Mouse (Mus musculus): ENCODE measurements around the gene Ephb1. TPM values are rescaled to one million over a fixed set of nuclear protein-coding genes. Genes with fewer than 3 reads are reported as not detected.

Gene Ephb1
- polyA plus RNA-seq, 1 experiment from 2014 or later: 9.1 TPM

DNA sequence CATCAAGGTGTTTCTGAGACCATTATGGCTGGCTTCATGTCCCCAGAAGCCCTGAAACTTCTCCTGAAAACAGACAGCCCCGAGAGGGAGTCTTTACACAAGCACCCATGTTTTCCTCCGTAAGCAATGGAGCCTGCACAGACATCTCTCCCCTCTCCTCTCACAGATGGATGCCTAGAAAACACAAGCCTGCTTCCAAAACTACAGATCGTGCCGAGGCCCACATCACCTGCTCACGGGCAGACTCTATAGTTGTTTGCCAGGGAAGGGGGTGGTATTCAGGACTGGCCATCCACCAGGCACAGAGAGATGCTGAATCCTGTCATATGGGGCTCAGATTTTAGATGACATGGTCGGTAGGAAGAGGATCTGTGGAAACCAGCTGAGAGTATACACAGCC is 98.7 kb downstream of the Ephb1 start:
- Histone ChIP-seq H3K9me3 (no peaks in the 10 kb centered on the region), H3K27ac (no peak overlapping the region), H3K4me1 (peaks cover 23% of the 10 kb centered on the region), H3K27me3 (ENCODE audit: poor library complexity, severe bottlenecking) (peaks cover 100% of the 10 kb centered on the region), H3K4me3 (no peak overlapping the region), H3K36me3 (replicated peaks) (no peaks in the 10 kb centered on the region)
- no peak for DNase-seq (ENCODE audit: extremely low spot score, low spot score)
- WGBS: 90% methylated on average over 6 of the region's 6 CpGs

GRCm38 (mm10) chr9:102249124-102249816 is 105.2 kb downstream of the Ephb1 start:
- DNase-seq (ENCODE audit: extremely low spot score, low spot score): peak; percentile 46
- Histone ChIP-seq H3K27ac (peak overlapping the region; percentile 40), H3K27me3 (ENCODE audit: poor library complexity, severe bottlenecking) (peaks cover 93% of the 10 kb centered on the region), H3K4me1 (peaks cover 58% of the 10 kb centered on the region), H3K36me3 (replicated peaks) (no peaks in the 10 kb centered on the region), H3K9me3 (no peaks in the 10 kb centered on the region), H3K4me3 (peak overlapping the region; percentile 18; the same call in 1 of the 2 replicates)
- 10% methylated on average over 9 of the region's 9 CpGs for WGBS

DNA sequence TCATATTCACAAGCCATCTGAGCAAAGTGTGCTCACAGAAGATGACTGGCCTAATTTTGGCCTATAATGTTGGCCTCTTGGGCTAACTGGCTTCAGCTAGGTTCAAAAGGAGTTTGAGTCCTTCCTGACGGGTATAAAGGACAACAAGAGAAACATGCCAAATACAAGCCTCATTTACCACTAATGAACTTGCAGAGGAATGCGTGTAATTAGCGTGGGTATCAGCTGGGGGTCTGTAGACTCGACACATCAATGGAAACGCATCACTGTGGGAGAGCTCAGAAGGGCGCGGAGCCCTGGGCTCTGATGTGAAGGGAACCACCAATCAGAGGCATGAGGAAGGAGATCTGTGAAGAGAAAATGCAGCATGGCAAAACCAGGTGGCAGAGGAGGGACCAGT is 108.9 kb downstream of the Ephb1 start:
- DNase-seq (ENCODE audit: extremely low spot score, low spot score): no peak
- Histone ChIP-seq H3K36me3 (replicated peaks) (no peaks in the 10 kb centered on the region), H3K27ac (no peak overlapping the region), H3K4me1 (peaks cover 81% of the 10 kb centered on the region), H3K4me3 (no peak overlapping the region), H3K9me3 (no peaks in the 10 kb centered on the region), H3K27me3 (ENCODE audit: poor library complexity, severe bottlenecking) (peaks cover 93% of the 10 kb centered on the region)
- 48% methylated on average over 7 of the region's 7 CpGs for WGBS

DNA sequence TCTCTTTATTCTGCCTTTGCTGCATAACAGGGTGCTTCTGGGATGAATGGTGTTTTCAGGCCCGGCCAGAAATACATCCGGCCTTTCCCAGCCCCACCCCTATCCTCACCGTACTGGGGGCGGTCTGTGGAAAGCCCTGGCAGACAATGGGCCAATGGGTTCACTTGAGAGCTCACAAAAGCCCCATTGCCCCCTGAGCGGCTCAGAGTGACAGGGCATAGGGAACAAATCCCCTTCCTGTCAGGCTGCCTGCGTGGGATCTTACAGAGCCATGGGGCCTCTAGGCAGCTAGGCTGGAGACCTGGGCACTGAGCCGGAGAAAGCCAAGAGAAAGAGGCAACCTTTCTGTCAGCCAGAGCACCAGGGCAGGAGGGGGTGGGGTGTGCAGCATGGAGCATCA is 111.2 kb downstream of the Ephb1 start:
- peak overlapping the region; percentile 30 for H3K4me3 ChIP-seq
- peaks cover 58% of the 10 kb centered on the region for H3K4me1 ChIP-seq
- H3K27me3 ChIP-seq (ENCODE audit: poor library complexity, severe bottlenecking): peaks cover 99% of the 10 kb centered on the region
- DNase-seq (ENCODE audit: extremely low spot score, low spot score): peak; percentile 65
- no peaks in the 10 kb centered on the region for H3K36me3 ChIP-seq (replicated peaks)
- WGBS: 7% methylated on average over 7 of the region's 7 CpGs
- no peaks in the 10 kb centered on the region for H3K9me3 ChIP-seq
- H3K27ac ChIP-seq: peak overlapping the region; percentile 73

DNA sequence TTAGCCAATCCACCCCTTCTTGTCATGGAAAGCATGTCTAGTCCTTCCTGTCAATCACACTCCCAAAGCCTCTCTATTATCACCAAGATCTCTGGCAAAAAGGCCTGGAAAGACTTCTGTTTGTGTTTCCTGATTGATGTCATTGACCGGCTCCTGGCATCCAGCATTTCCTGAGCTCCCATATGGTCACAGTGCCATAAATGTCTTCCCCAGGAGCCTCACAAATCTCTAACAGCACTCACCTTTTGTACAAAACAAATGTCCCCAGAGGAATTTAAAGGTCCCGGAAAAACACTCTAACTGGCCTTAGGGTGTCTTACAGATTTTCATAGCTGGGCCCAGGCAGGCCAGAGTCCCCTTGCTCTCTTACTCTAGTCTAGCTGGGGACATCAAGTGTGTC is 112.9 kb downstream of the Ephb1 start:
- DNase-seq (ENCODE audit: extremely low spot score, low spot score): no peak
- 82% methylated on average over 2 of the region's 2 CpGs for WGBS
- no peaks in the 10 kb centered on the region for H3K9me3 ChIP-seq
- no peaks in the 10 kb centered on the region for H3K36me3 ChIP-seq (replicated peaks)
- peaks cover 44% of the 10 kb centered on the region for H3K4me1 ChIP-seq
- H3K27me3 ChIP-seq (ENCODE audit: poor library complexity, severe bottlenecking): peaks cover 97% of the 10 kb centered on the region
- H3K4me3 ChIP-seq: no peak overlapping the region
- H3K27ac ChIP-seq: no peak overlapping the region

- Histone ChIP-seq H3K36me3 (replicated peaks) (no peaks in the 10 kb centered on the region), H3K4me3 (no peak overlapping the region), H3K27ac (no peak overlapping the region; the same call in 1 of the 2 replicates), H3K27me3 (ENCODE audit: poor library complexity, severe bottlenecking) (peaks cover 95% of the 10 kb centered on the region), H3K9me3 (no peaks in the 10 kb centered on the region), H3K4me1 (peaks cover 43% of the 10 kb centered on the region)
- DNase-seq (ENCODE audit: extremely low spot score, low spot score): no peak
- 78% methylated on average over 4 of the region's 4 CpGs for WGBS
Observed at GRCm38 (mm10) chr9:102240215-102240614, 114.3 kb downstream of the Ephb1 start.

DNA sequence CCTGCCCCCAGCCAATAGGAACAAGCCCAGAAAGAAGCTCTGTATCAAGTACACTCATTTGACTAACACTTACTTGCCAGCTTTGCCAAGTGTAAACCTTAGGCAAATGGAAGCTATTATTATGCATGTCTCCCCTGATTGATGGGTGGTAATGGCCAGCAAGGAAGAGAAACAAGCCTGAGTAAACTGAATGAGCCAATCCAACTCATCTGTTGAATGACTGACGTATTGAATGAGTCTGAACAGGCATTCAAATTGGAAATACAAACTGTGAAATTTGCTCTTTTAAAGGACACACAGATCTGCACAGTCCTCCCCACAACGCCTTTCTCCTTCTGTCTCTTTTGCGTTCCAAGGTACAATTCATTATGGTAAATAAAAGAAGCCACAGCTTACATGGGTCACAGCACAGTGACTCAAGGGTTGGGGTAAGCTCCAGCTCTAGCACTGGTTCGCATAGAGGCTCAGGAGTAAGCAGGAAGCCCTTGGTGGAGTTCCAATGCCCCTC is 119.0 kb downstream of the Ephb1 start:
- 63% methylated on average over 4 of the region's 4 CpGs for WGBS
- Histone ChIP-seq H3K27me3 (ENCODE audit: poor library complexity, severe bottlenecking) (peaks cover 79% of the 10 kb centered on the region), H3K36me3 (replicated peaks) (no peaks in the 10 kb centered on the region), H3K27ac (no peak overlapping the region), H3K9me3 (no peaks in the 10 kb centered on the region), H3K4me3 (no peak overlapping the region), H3K4me1 (peaks cover 16% of the 10 kb centered on the region)
- DNase-seq (ENCODE audit: extremely low spot score, low spot score): no peak

- 75% methylated on average over 6 of the region's 6 CpGs for WGBS
Observed at GRCm38 (mm10) chr9:102231248-102231647, 123.2 kb downstream of the Ephb1 start.

DNA sequence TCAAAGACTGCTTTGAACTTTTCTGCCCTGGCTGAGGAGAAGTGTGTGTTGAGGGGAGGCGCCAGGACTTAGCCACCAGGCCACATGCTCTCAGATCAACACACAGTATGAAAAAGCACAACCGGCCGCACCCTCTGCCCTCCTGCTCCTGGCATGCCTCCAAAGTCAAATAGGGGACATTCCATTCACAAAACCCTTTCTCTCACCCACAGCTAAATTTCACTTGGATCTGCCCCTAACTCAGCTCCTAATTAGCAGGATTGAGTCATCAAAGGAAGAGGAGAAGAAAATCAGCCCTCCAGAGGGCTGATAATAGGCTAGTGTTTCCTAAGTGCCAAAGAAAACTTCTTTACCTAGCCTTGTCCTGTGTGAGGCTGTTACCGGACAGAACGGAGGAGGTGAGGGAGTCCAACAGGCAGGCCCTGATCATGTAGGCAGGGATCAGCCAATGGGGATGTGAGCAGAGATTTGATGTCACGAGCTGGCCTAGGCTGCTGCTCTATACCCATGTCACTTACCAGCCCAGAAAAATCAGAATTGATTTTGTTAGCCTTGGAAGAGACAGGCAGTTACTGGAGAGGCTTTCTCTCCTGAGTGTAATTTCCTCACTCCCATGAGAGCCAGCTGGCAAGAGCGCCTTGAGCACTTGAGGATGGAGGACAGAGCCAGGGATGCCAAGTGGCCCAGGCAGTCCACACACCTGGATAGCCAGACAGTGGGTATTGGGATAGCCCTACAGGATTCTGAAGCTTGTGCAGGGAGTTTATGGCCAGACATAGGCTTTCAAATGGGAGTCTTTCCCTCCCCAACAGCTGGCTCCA is 137.5 kb downstream of the Ephb1 start:
- no peak for DNase-seq (ENCODE audit: extremely low spot score, low spot score)
- Histone ChIP-seq H3K9me3 (no peaks in the 10 kb centered on the region), H3K4me1 (peaks cover 55% of the 10 kb centered on the region), H3K27ac (peak overlapping the region; percentile 35; the same call in 1 of the 2 replicates), H3K36me3 (replicated peaks) (no peaks in the 10 kb centered on the region; the same call in 1 of the 2 replicates), H3K27me3 (ENCODE audit: poor library complexity, severe bottlenecking) (peaks cover 97% of the 10 kb centered on the region), H3K4me3 (no peak overlapping the region)
- WGBS: 32% methylated on average over 7 of the region's 7 CpGs

More at GRCm38 (mm10) chr9:102231248-102231647, 123.2 kb downstream of the Ephb1 start:
- H3K4me3 ChIP-seq: no peak overlapping the region
- H3K9me3 ChIP-seq: no peaks in the 10 kb centered on the region
- no peaks in the 10 kb centered on the region for H3K36me3 ChIP-seq (replicated peaks)
- no peak overlapping the region for H3K27ac ChIP-seq
- DNase-seq (ENCODE audit: extremely low spot score, low spot score): no peak
- H3K4me1 ChIP-seq: peaks cover 16% of the 10 kb centered on the region
- H3K27me3 ChIP-seq (ENCODE audit: poor library complexity, severe bottlenecking): peaks cover 61% of the 10 kb centered on the region

DNA sequence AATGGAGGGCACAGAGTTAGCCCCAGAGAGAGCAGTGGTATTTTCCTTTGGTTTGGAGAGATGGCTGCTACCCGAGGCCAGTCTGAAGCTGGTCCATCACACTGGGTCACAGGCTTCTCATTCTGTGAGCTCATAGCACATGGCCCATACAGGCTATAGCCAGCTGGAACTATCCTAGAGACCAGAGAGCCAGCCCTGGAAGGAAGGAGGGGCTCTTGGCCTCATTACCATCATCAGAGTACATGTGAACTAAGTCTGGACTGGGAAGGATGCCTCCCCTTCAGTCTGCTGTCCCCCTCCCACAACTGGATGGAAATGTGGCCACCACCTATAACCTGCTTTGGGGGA is 142.5 kb downstream of the Ephb1 start:
- no peak for DNase-seq (ENCODE audit: extremely low spot score, low spot score)
- WGBS: 4% methylated on average over 1 of the region's 1 CpGs
- H3K27me3 ChIP-seq (ENCODE audit: poor library complexity, severe bottlenecking): peaks cover 88% of the 10 kb centered on the region
- 0 out of 2 replicates have a peak, but pooled peaks cover 8% of the 10 kb centered on the region for H3K36me3 ChIP-seq (replicated peaks)
- H3K4me3 ChIP-seq: peak overlapping the region; percentile 23; the same call in 1 of the 2 replicates
- peak overlapping the region; percentile 84 for H3K27ac ChIP-seq
- H3K9me3 ChIP-seq: no peaks in the 10 kb centered on the region
- H3K4me1 ChIP-seq: peaks cover 69% of the 10 kb centered on the region

DNA sequence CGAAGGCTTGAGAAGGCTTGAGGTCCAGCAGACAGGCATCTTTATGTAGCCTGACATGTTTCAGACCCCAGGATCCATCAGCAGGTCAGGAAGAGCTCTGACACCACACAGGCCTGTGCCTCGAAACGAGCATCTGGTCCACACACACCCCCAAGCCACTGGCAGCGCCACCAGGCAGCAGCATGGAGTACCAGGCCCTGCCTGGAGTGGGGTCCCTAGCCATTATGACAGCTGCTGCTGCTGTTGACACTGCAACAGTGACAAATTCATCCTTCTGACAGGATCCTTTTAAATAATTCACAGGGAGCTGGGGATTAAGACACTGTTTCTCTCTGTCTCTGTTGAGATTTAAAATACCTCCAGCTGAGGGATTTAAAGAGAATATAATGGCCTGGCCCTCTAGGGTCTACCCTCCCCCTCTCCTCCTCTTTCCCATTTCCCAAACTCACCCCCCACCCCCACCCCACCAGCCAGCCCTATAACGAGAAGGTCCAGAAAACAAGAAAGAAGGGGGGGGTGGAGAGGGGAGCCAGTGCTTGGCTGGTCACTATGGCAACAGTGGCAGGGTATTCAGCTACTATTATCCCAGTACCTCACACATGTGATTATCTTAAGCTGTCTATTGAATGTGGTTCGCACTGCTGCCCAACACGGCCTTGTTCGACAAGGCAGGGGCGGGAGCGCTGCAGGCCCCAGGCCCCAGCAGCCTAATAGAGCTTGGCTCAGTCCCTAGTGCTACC is 143.0 kb downstream of the Ephb1 start:
- Histone ChIP-seq H3K4me3 (peak overlapping the region; percentile 23; the same call in 1 of the 2 replicates), H3K27me3 (ENCODE audit: poor library complexity, severe bottlenecking) (peaks cover 88% of the 10 kb centered on the region), H3K36me3 (replicated peaks) (0 out of 2 replicates have a peak, but pooled peaks cover 8% of the 10 kb centered on the region), H3K9me3 (no peaks in the 10 kb centered on the region), H3K4me1 (peaks cover 69% of the 10 kb centered on the region), H3K27ac (peak overlapping the region; percentile 84)
- peak; percentile 86 for DNase-seq (ENCODE audit: extremely low spot score, low spot score)
- 5% methylated on average over 10 of the region's 10 CpGs for WGBS

DNA sequence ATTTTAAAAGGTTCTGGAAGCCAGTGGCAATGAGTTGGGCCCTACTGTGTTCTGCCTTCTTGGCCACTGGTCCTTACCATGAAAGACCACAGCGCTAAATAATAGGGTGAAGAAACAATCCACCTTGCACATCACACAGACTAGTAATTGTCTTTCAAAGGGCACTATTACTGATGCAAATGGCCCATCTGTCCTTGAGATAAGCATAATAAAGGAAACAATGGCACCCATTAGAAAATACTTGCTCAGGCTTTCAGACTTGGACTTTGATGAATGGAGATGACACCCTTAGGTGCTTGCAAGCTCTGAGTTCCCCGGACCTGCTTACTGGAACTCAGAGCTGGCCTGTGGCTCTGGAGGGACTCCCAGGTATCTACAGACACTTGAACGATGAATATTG is 149.0 kb downstream of the Ephb1 start:
- H3K4me3 ChIP-seq: no peak overlapping the region
- H3K36me3 ChIP-seq (replicated peaks): 0 out of 2 replicates have a peak, but pooled peaks cover 8% of the 10 kb centered on the region
- H3K27ac ChIP-seq: no peak overlapping the region
- peaks cover 9% of the 10 kb centered on the region for H3K4me1 ChIP-seq
- no peaks in the 10 kb centered on the region for H3K9me3 ChIP-seq
- DNase-seq (ENCODE audit: extremely low spot score, low spot score): no peak
- 73% methylated on average over 3 of the region's 3 CpGs for WGBS
- peaks cover 84% of the 10 kb centered on the region for H3K27me3 ChIP-seq (ENCODE audit: poor library complexity, severe bottlenecking)

Measured in forebrain, embryonic 10.5 days (tissue).